Mouse (Mus musculus) stomach, embryonic 14.5 days (tissue): Measurements from ENCODE around the gene Rasgef1a. TPM values are rescaled to one million over a fixed set of nuclear protein-coding genes. Genes with fewer than 3 reads are reported as not detected.

ENCODE experiments used
- ATAC-seq: fragments of 200-750 bp; cut with Nextera tagmentation; 2 replicates; pipeline ENCODE4 v1.8.0; 2017; ENCODE audit warnings: low read depth, moderate TSS enrichment; ENCODE audit not compliant: insufficient number of reproducible peaks, insufficient read depth, low FRiP score
- H3K27ac ChIP-seq: fragments of 300-500 bp; sonication (generic); 2 replicates; pipeline ENCODE4 v1.5.1; 2014; ENCODE audit warnings: mild to moderate bottlenecking, low read length, moderate library complexity, mixed read lengths
- H3K27me3 ChIP-seq: fragments of 300-500 bp; sonication (generic); 2 replicates; pipeline ENCODE4 v1.6.1; 2014; ENCODE audit warnings: low read length, control low read depth, mixed read lengths; ENCODE audit not compliant: control insufficient read depth, insufficient read depth
- H3K36me3 ChIP-seq: fragments of 300-500 bp; sonication (generic); 2 replicates; pipeline ENCODE4 v1.6.1; 2014; ENCODE audit warnings: mild to moderate bottlenecking, control low read depth, low read length, moderate library complexity, mixed read lengths; ENCODE audit not compliant: control insufficient read depth, insufficient read depth
- H3K4me1 ChIP-seq: fragments of 300-500 bp; sonication (generic); 2 replicates; pipeline ENCODE4 v1.6.1; 2014; ENCODE audit warnings: low read length, control low read depth, mixed read lengths; ENCODE audit not compliant: control insufficient read depth, insufficient read depth
- H3K4me2 ChIP-seq: fragments of 300-500 bp; sonication (generic); replicated peaks from 2 replicates; pipeline ENCODE4 v1.6.1; 2014; ENCODE audit warnings: low read depth, low read length, control low read depth
- H3K4me3 ChIP-seq: fragments of 300-500 bp; sonication (generic); 2 replicates; pipeline ENCODE4 v1.5.1; 2014; ENCODE audit warnings: low read depth, low read length, control low read depth
- H3K9ac ChIP-seq: fragments of 300-500 bp; sonication (generic); replicated peaks from 2 replicates; pipeline ENCODE4 v1.6.1; 2014; ENCODE audit warnings: low read depth, mild to moderate bottlenecking, control low read depth, low read length, moderate library complexity, mixed read lengths
- H3K9me3 ChIP-seq: fragments of 300-500 bp; sonication (generic); 2 replicates; pipeline ENCODE4 v1.6.1; 2016; ENCODE audit warnings: low read depth, low read length, control low read depth; ENCODE audit not compliant: control insufficient read depth
- WGBS: fragments of 180-500 bp; shearing (Covaris S2); extraction: QIAGEN DNeasy Blood & Tissue Kit; methylation state at CpG from one replicate; pipeline ENCODE4 v1.1.7; 2014; 5-methylcytosine and 5-hydroxymethylcytosine counted together
- microRNA-seq: library from miRNA; unstranded; fragments of <30 nt; microRNA quantifications from one replicate; pipeline ENCODE4, GENCODE M21; 2016
- polyA plus RNA-seq: library from polyadenylated mRNA; unstranded; fragments of >200 nt; fragmentation: Nextera tagmentation; extraction: Ambion mirVana; gene quantifications from 2 replicates; pipeline ENCODE4 v1.2.1, GENCODE M21; 2014

Rasgef1a gene
- polyA plus RNA-seq, 1 experiment from 2014 or later = 0.14 TPM

DNA sequence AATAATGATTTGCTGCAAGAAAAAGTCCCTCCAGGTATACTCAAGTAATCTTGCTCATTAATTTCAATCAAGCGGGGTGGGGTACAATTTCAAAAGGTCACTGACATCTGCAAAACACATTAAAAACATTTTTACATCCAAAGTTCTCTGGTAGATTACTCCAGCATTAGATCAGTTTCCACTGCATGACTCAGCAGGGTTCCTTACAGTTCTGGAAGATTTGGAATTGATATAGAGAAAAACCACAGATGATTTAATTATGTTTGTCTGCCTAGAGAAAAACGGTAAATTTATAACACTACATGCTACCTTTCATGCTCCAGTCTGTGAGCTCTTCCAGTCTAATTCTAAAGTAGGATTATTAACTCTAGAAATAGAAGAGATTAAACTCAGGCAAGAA, 118.8 kb downstream of the Rasgef1a start:
- Histone ChIP-seq H3K27ac (no peak overlapping the region), H3K9me3 (no peaks in the 10 kb centered on the region), H3K4me2 (no peak overlapping the region), H3K4me3 (no peak overlapping the region), H3K9ac (no peak overlapping the region), H3K36me3 (no peaks in the 10 kb centered on the region; the same call in 1 of the 2 replicates), H3K27me3 (no peaks in the 10 kb centered on the region), H3K4me1 (no peaks in the 10 kb centered on the region)
- ATAC-seq = no peak
- 78% methylated on average over 2 of the region's 2 CpGs for WGBS

DNA sequence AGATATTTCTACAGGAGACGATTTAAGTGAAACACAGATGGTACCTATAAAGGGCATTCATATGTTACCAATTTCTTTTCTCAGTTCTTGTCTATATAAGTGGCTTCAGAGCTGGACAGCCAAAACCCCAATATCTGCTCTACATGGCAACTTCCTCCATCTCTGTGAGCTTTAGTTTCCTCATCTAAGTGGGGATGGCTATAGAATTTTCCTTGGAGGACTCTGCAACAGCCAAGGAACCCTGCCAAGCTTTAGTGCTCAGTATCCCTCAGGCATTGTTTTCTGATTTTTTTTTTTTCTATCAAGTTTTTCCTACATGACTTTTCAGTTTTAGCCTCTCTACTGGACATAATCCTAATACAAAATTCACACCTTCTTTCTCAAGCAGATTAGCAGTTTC, 123.2 kb downstream of the Rasgef1a start:
- Histone ChIP-seq H3K4me3 (no peak overlapping the region), H3K27ac (no peak overlapping the region), H3K4me2 (no peak overlapping the region), H3K9me3 (no peaks in the 10 kb centered on the region), H3K9ac (no peak overlapping the region), H3K36me3 (no peaks in the 10 kb centered on the region), H3K4me1 (no peaks in the 10 kb centered on the region), H3K27me3 (no peaks in the 10 kb centered on the region)
- no peak for ATAC-seq
- 86% methylated on average over 1 of the region's 1 CpGs for WGBS

DNA sequence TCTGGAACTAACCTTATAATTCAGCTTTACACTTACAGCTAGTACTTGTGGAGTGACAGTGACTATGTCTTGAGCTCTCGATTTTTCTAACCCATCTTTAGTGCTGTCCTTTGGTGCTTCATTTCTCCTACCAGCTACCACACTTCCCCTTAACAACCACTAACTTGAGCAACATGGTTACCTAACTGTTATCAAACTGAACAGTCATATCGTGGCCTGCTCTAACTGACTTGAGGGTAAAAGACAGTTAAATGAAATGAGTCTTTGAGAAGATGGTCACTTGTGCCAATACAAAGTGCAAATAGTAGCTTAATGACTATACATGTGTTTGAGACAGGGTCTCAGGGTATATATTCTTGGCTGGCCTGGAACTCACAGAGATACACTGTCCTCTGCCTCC, 125.9 kb downstream of the Rasgef1a start:
- no peak for ATAC-seq
- 83% methylated on average over 2 of the region's 2 CpGs for WGBS
- H3K4me1 ChIP-seq = no peaks in the 10 kb centered on the region

DNA sequence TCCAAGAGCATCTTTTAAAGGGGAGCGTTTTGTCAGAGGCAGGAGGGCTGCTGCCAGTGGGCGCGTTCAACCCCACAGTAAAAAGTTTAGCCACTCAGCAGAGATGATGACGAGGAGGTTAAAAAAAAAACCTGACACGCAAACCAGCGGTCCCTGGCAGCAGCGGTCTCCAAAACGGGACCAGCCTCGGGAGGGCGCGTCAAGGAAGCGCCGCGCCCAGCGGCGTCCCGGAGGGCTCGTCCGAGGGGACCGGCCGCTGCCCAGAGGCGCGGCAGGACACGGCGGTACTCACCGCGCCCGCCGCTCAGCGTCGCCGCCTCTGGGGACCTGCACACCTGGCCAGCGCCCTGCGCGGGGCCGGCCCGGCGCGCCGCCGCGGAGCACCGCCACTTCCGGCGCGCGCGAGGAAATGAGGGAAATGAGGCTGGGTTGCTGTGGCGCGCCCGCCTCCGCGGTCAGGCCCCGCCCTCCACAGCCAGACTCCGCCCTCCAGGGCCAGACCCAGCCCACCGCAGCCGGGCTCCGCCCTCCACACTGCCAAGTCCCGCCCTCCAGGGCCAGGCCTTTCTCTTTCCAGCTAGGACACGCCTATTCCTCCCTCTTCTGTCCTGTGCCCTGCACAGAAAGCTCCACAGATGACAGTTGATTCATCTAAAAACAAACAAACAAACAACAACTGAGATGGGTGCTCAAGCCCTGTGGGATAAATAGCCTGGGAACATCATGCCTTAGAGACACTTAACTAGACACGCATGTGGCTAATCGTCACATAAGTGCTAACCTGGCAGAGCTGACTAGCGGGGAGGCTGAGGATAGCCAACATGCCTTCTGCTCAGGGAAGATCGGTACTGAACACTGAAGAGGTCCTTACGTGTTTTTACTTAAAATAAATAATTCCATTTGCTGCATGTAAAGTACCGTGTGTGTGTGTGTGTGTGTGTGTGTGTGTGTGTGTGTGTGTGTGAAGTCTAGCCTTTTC, 127.8 kb downstream of the Rasgef1a start, which contains the start of gene Csgalnact2:
Csgalnact2 (minus strand) TSS at position 410 of the 979 bp plus-strand sequence.
- peak; percentile 99 for ATAC-seq
- Histone ChIP-seq H3K4me1 (no peaks in the 10 kb centered on the region), H3K4me3 (peak within 1 kb of the TSS; percentile 77), H3K27ac (0 out of 2 replicates have a peak within 1 kb of the TSS, but pooled peaks have one; percentile 22), H3K4me2 (peak within 1 kb of the TSS; percentile 63), H3K27me3 (no peaks in the 10 kb centered on the region), H3K9ac (peak within 1 kb of the TSS; percentile 60), H3K36me3 (no peaks in the 10 kb centered on the region), H3K9me3 (no peaks in the 10 kb centered on the region)
- 6% methylated on average over 64 of the region's 66 CpGs for WGBS

More for the DNA sequence above, 125.9 kb downstream of the Rasgef1a start:
- no peak overlapping the region for H3K4me3 ChIP-seq
- no peak overlapping the region for H3K4me2 ChIP-seq
- H3K36me3 ChIP-seq = no peaks in the 10 kb centered on the region
- H3K9me3 ChIP-seq = no peaks in the 10 kb centered on the region
- H3K9ac ChIP-seq = no peak overlapping the region
- no peak overlapping the region for H3K27ac ChIP-seq
- H3K27me3 ChIP-seq = no peaks in the 10 kb centered on the region

DNA sequence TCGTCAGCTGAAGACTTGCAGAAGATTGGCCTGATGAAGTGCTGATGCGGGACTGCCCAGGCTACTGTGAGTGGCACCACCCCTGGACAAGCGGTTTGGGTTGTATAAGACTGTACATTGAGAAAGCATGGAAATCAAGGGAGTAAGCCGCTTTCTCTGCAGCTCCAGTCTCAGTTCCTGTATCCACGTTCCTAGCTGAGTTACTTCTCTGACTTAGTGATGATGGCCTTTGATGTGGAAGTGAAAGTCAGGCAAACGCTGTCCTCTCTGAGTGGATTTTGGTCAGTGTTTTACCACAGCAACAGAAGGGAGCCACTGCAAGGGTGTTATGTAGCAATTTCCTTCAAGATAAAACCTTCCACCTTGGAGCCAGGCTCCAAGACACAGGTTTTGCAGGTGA, 129.7 kb downstream of the Rasgef1a start:
- H3K4me1 ChIP-seq = no peaks in the 10 kb centered on the region
- no peak overlapping the region for H3K4me3 ChIP-seq

More for the DNA sequence above, 129.7 kb downstream of the Rasgef1a start:
- no peaks in the 10 kb centered on the region for H3K27me3 ChIP-seq
- no peak overlapping the region for H3K27ac ChIP-seq
- 80% methylated on average over 6 of the region's 6 CpGs for WGBS
- H3K9me3 ChIP-seq = 0 out of 2 replicates have a peak, but pooled peaks cover 4% of the 10 kb centered on the region
- no peaks in the 10 kb centered on the region for H3K36me3 ChIP-seq
- ATAC-seq = no peak
- no peak overlapping the region for H3K4me2 ChIP-seq
- no peak overlapping the region for H3K9ac ChIP-seq

Small RNA genes lying within 50 kb of the gene (microRNA-seq; reads per million reads assigned to microRNA genes)
- gene Mir7044 = not detected

Other genes with a start within 250 kb of the Rasgef1a start
- gene Zfp637, start 170.3 kb upstream of the Rasgef1a start, polyA plus RNA-seq = 126 and 141 TPM in 2 replicates
- 7.1 and 7.6 TPM in 2 replicates for gene Zfp239, start 149.3 kb upstream of the Rasgef1a start, polyA plus RNA-seq
- gene Hnrnpf, start 111.1 kb upstream of the Rasgef1a start, polyA plus RNA-seq = 685 and 701 TPM in 2 replicates
- 4.4 and 5.0 TPM in 2 replicates for gene Fxyd4, start 73.7 kb upstream of the Rasgef1a start, polyA plus RNA-seq
- gene Csgalnact2, start 127.7 kb downstream of the Rasgef1a start, polyA plus RNA-seq = 15.1 and 18.5 TPM in 2 replicates
- 15.0 and 16.0 TPM in 2 replicates for gene Ret, start 186.3 kb downstream of the Rasgef1a start, polyA plus RNA-seq